Mouse (Mus musculus) gastrocnemius, postnatal 4 days (tissue): ENCODE data around the gene Fscn1. TPM values are rescaled to one million over a fixed set of nuclear protein-coding genes. Genes with fewer than 3 reads are reported as not detected.

ENCODE experiments used
- DNase-seq, 2 experiments: peaks; one replicate each; pipeline ENCODE4 v3.0.0; 2021 to 2022; ENCODE audit warnings: low spot score in 2 of 2, mixed read lengths in 2 of 2
- total RNA-seq, 2 experiments: library from RNA; stranded (reverse); gene quantifications; 2 replicates each; pipeline ENCODE4 v1.2.3; 2021

The Fscn1 gene
- total RNA-seq, 2 experiments from 2014 or later = 182 to 208 TPM

- DNase-seq = no peak
Measured at GRCm38 (mm10) chr5:142964650-142965049, 4.5 kb downstream of the Fscn1 start.

DNA sequence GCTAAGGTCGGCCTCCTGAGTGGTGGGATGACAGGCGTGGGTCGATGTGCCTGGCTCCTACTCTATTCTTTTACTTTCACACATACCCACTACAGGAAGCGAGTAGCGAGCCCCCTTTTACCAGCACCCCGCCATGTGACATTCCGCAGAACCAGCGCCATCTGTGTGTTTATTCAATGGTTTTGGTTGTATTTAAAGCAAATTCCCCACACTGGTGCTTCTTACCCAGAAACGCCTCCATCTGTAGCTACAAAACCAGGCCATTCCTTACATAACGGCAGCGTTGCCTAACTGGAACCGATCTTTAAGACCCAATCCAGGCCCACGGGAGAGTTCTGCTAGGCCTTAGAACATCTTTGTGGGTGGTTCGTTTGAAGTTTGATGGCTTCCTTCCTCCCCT, 8.3 kb downstream of the Fscn1 start:
- no peak for DNase-seq

DNA sequence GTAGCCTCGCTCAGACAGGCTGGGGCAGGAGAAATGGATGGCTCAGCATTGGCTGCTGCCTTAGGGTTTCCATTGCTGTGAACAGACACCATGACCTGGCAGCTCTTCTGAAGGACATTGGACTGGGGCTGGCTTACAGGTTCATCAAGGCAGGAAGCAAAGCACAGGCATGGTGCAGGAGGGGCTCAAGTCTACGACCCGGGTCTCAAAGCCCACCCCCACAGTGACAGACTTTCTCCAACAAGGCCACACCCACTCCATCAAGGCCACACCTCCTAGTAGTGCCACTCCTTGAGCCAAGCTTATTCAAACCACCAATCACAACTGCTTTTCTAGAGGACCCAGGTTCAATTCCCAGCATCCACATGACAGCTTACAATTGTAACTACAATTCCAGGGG, 13.8 kb downstream of the Fscn1 start:
- no peak for DNase-seq

- peak in 1 of 2 experiments; percentile 85 for DNase-seq
Measured at GRCm38 (mm10) chr5:142974598-142975121, 14.5 kb downstream of the Fscn1 start.

- DNase-seq = peak in 1 of 2 experiments; percentile 62
Measured at GRCm38 (mm10) chr5:142976516-142976915, 16.4 kb downstream of the Fscn1 start.

DNA sequence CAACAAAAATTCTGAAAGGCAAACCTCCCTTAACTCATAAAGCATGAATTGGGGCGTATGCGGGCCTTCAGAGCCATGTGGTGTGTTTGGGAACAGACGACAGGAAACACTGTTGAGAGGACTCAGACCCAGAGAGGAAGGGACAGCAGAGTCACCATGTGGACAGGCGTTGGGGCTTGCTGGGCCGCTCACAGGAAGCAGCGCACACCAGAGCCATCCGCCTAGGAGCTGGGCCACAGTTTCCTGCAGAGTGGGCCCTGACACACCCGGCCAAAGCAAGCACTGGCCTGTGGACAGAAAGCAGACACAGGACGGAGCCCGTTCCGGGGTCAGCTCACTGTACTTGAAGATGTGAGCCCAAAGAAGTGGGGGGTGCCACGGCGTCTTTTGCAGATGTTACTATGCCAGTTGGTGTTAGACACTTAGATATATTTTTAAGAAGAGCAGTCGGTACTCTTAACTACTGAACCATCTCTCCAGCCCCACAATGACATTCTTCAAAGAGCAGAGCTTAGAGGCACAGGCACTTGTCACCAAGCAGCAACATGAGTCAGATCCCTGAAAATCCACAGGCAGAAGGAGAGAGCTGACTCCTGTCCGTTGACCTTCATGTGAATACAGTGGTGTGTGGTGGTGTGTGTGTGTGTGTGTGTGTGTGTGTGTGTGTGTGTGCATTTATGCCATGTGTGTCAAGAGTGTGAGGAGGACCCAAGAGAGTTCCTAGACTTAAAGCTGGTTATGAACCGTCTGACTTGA, 22.1 kb downstream of the Fscn1 start:
- no peak for DNase-seq

GRCm38 (mm10) chr5:142983174-142983573, 23.0 kb downstream of the Fscn1 start:
- no peak for DNase-seq

DNA sequence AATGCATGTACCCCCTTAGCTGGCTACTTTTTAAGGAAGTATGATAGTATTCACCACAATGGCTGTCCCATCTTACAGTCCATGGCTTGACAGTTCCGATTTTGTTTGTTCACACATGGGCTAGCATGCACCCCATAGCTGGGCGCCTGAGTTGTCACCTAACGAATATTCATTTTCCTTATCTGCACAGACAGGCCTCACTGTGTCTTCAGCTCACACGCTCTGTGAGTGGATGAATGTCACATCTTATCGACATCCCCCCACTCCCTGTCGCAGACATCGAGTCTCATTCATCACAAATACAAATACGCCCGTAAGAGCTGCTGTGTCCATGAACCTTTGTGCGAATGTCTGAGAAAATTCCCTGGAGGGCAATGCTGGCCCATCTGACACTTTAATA, 24.1 kb downstream of the Fscn1 start:
- no peak for DNase-seq

- DNase-seq = no peak
Measured at GRCm38 (mm10) chr5:142988520-142988919, 28.4 kb downstream of the Fscn1 start.

GRCm38 (mm10) chr5:142989167-142989566, 29.0 kb downstream of the Fscn1 start:
- DNase-seq = no peak

DNA sequence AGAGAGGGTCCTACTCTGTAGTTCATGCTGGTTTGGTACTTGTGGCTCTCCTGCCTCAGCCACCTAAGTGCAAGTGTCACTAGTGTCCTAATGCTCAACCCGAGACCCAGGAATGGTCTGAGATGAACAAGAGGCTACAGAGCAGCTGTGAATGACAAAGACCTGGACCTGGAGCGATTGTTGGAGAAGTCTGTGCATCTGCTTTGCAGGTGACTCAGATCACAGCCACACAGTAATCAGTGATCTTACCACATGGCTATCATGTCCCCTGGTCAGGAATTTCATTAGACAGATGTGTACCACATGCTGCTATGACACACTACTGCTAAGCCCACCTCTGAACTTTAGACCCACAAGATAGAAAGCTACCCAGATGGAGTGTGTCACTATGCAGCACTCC, 34.6 kb downstream of the Fscn1 start:
- DNase-seq = no peak

DNA sequence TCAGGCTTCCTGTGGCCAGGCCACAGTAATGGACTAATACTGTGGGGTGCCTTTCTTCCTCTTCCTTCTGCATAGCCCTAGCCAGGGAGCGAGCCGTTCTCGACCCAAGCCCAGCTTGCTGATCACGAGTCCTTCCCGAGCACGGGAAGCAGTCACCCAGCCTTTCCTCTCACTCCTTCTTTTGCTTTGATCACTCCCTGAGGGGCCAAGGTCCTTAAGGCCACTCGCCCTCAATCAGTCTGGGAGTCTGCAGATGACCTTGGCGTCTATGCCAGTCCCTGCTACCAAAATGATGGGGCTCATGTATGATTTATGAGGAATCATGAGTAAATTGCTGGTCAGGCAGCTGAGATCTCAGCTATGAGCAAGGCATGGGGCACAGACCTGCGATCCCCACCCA, 37.4 kb downstream of the Fscn1 start:
- DNase-seq = no peak

- no peak for DNase-seq
Measured at GRCm38 (mm10) chr5:142998171-142998570, 38.0 kb downstream of the Fscn1 start.

DNA sequence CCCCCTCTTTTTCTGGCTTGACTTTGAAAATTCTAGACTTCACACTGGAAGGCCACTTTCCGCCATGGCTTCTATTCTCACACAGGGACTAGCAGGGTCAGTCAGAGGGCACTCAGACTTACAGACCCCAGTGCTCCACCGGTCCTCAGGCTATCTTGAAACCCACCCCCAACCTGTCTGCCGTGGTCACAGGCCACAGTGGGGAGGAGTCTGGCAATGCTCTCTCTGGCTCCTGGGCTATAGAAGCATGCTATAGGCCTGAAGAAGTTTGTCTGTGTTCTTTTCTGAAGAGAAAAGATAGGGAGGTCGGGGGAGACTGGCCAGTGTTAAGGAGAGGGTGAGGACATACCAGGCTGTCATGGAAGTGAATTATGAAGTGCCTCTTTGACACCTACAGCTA, 39.9 kb downstream of the Fscn1 start:
- DNase-seq = no peak

GRCm38 (mm10) chr5:143000654-143001500, 40.7 kb downstream of the Fscn1 start:
- peak; percentile 20 to 65 for DNase-seq

GRCm38 (mm10) chr5:143009383-143009782, 49.2 kb downstream of the Fscn1 start:
- DNase-seq = no peak

- DNase-seq = no peak
Measured at GRCm38 (mm10) chr5:143017401-143017800, 57.3 kb downstream of the Fscn1 start.

Other genes with a start within 250 kb of the Fscn1 start
- gene Tnrc18, start 142.7 kb upstream of the Fscn1 start, total RNA-seq = 10 to 100 TPM; 82.2 TPM
- 1 to 10 TPM; 9.7 to 9.8 TPM for gene Fbxl18, start 64.9 kb upstream of the Fscn1 start, total RNA-seq
- gene Actb, start 53.6 kb upstream of the Fscn1 start, total RNA-seq = 1,000 to 10,000 TPM; 2,802 to 2,810 TPM
- 10 to 100 TPM; 34.0 to 39.8 TPM for gene Rnf216, start 152.7 kb downstream of the Fscn1 start, total RNA-seq
- under 1 TPM in 1 of 2 experiments, not detected in 1; 0.05 TPM for gene Olfr718-ps1, start 187.2 kb downstream of the Fscn1 start, total RNA-seq
- 10 to 100 TPM in 1 of 2 experiments, 1 to 10 TPM in 1; 9.1 to 11.9 TPM for gene Rbak, start 220.4 kb downstream of the Fscn1 start, total RNA-seq
- not detected for gene Spdye4b, start 220.7 kb downstream of the Fscn1 start, total RNA-seq